Mouse (Mus musculus): Measurements from ENCODE around the gene Anxa6. TPM values are rescaled to one million over a fixed set of nuclear protein-coding genes. Genes with fewer than 3 reads are reported as not detected.

The Anxa6 gene
- polyA plus RNA-seq, 1 experiment, result 93.8 TPM

DNA sequence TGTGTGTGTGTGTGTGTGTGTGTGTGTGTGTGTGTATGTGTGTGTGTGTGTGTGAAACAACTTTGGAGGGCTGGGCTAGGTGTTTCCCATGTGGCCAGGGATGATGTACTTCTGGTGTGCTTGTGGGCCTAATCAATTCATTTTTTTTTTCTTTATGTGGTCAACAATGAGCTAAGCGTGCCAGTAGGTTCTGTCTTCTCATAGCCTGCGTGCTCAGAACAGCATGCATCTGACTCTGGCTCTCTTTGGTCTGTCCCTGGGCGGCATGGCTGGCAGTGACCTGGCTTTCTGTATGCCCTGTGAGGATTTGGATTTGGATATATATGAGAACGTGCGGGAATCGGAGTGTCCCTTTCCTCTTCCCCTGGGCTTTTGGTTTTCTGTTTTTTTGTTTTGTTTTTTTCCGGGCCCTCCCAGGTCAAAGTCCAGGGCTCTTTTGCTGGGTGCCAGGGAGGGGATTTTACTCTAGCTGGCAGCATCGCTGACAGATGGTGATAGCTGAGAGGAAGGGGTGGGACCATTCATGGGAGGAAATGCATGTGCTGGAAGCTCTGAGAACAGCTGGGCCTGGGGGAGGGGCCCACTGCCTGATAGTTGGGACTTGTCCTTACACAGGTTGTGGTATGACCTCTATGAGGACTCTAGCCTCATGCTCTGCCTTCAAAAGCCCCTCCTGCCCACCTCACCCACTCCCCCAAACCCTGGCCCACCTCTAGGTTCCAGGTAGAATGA lies 59.6 kb downstream of the Anxa6 start:
- TF ChIP-seq CTCF (IDR thresholded peaks at IDR 0.05; ENCODE audit: extremely low read depth, insufficient read depth, low read length) (no peak), POLR2A (IDR thresholded peaks at IDR 0.05; ENCODE audit: extremely low read depth, insufficient read depth, low read length) (no peak)
- H3K4me3 ChIP-seq (ENCODE audit: insufficient read depth, low read length), result no peak overlapping the region
- no peaks in the 10 kb centered on the region for H3K4me1 ChIP-seq (ENCODE audit: control insufficient read depth, insufficient read depth, low read length)
- no peak overlapping the region for H3K27ac ChIP-seq (ENCODE audit: insufficient read depth, low read length)

DNA sequence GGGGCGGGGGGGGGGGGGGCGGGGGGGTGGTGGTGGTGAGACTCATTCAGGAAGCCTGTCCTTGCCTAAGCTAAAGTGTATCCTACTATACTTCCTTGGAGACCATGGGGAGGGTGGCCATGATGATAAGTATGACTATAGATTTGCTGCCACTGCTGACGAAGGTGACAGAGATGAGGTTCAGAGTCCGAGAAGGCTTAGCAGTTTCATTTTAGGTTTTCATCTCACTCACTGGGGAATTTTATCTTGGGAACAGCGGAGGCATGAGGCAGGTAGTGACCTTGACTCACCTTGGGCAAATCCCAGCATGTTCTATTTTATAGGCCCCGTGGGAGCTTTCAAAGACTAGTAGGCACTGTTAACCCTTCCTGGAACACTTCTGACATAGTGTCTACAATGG lies 60.5 kb downstream of the Anxa6 start:
- no peak overlapping the region for H3K4me3 ChIP-seq (ENCODE audit: insufficient read depth, low read length)
- H3K4me1 ChIP-seq (ENCODE audit: control insufficient read depth, insufficient read depth, low read length), result no peaks in the 10 kb centered on the region
- no peak for TF ChIP-seq POLR2A (IDR thresholded peaks at IDR 0.05; ENCODE audit: extremely low read depth, insufficient read depth, low read length)
- TF ChIP-seq CTCF (IDR thresholded peaks at IDR 0.05; ENCODE audit: extremely low read depth, insufficient read depth, low read length), result no peak
- H3K27ac ChIP-seq (ENCODE audit: insufficient read depth, low read length), result no peak overlapping the region

DNA sequence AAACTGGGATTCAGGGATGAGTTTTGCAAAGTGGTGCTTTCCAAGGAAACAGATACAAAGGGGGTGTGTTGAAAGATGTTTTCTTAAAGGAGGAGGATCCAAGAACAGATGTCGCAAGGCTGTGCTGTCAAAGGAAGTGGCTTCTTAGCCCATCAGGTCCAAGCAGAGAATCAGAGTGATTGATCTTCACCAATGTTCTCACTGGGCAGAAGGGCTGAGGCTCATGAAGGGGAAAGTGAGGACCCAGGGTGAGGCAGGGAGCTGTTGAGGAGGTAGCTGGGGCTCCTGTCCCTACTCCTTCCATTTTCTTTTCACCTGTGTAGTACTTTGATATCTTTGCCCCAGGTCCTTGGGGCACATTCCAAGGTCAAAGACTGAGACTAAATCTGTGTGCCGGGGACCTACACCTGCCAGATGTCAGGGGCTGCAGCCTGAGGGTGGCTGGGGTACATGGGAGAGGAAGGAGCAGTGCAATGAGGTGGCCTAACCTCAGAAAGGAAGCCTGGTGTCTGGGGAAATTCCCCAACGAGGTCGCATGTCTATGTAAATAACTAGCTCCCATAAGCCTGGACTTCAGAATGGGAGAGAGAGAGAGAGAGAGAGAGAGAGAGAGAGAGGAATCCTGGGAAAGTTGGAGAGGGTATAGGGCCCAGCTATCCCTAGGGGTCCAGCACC lies 61.1 kb downstream of the Anxa6 start:
- Histone ChIP-seq H3K27ac (ENCODE audit: insufficient read depth, low read length) (no peak overlapping the region), H3K4me3 (ENCODE audit: insufficient read depth, low read length) (no peak overlapping the region), H3K4me1 (ENCODE audit: control insufficient read depth, insufficient read depth, low read length) (no peaks in the 10 kb centered on the region)
- no peak for TF ChIP-seq POLR2A (IDR thresholded peaks at IDR 0.05; ENCODE audit: extremely low read depth, insufficient read depth, low read length)
- TF ChIP-seq CTCF (IDR thresholded peaks at IDR 0.05; ENCODE audit: extremely low read depth, insufficient read depth, low read length), result no peak

DNA sequence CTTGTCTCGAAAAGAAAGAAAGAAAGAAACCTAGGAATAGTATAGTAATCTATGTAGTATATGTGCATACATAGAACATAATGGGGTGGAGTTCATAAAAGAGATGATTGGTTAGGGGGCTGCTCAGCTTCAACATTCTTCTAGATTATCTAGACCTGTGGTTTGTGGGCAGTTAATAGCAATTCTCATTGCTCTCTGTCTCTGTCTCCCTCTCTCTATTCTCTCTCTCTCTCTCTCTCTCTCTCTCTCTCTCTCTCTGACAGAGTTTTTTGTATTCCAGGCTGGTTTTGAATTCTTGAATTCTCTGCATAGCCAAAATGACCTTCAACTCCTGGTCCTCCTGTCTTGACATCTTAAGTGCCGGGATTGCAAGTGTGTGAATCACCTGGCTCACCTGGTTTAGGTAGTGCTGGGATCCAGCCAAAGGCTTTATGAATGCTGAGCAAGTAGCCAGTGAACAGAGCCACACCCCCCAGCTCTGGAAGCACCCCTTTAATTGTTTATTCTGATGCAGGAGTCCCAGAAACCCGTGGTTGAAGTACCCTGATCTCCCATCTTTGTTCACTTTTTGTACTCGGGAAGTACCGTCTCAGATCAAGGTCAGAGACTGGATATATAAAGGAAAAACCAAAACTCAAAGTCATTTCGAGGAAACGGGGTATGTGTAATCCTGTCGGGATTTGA lies 61.7 kb downstream of the Anxa6 start:
- TF ChIP-seq CTCF (IDR thresholded peaks at IDR 0.05; ENCODE audit: extremely low read depth, insufficient read depth, low read length) (no peak), POLR2A (IDR thresholded peaks at IDR 0.05; ENCODE audit: extremely low read depth, insufficient read depth, low read length) (no peak)
- H3K27ac ChIP-seq (ENCODE audit: insufficient read depth, low read length), result no peak overlapping the region
- H3K4me3 ChIP-seq (ENCODE audit: insufficient read depth, low read length), result no peak overlapping the region

DNA sequence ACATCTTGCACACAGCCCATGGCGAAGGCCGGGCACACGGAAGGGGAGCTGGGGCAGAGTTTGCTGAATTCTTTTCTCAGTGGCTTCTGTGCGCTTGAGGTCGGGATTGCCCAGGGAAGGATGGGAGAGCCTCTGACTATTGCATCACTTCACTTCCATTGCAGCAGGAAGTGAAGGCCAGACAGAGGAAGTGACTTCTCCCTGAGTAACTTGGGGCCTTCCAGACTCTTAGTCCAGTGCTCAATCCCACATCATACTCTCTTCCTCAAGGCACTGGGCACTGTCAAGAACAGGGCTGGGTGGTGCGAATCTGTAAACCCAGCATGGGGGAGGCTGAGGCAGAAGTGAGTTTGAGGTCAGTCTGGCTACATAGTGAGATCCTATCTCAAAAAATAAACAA lies 68.0 kb downstream of the Anxa6 start:
- TF ChIP-seq CTCF (IDR thresholded peaks at IDR 0.05; ENCODE audit: extremely low read depth, insufficient read depth, low read length), result no peak
- TF ChIP-seq POLR2A (IDR thresholded peaks at IDR 0.05; ENCODE audit: extremely low read depth, insufficient read depth, low read length), result no peak
- Histone ChIP-seq H3K4me3 (ENCODE audit: insufficient read depth, low read length) (no peak overlapping the region), H3K27ac (ENCODE audit: insufficient read depth, low read length) (no peak overlapping the region), H3K4me1 (ENCODE audit: control insufficient read depth, insufficient read depth, low read length) (no peaks in the 10 kb centered on the region)

More for the DNA sequence above, 61.7 kb downstream of the Anxa6 start:
- H3K4me1 ChIP-seq (ENCODE audit: control insufficient read depth, insufficient read depth, low read length), result no peaks in the 10 kb centered on the region

DNA sequence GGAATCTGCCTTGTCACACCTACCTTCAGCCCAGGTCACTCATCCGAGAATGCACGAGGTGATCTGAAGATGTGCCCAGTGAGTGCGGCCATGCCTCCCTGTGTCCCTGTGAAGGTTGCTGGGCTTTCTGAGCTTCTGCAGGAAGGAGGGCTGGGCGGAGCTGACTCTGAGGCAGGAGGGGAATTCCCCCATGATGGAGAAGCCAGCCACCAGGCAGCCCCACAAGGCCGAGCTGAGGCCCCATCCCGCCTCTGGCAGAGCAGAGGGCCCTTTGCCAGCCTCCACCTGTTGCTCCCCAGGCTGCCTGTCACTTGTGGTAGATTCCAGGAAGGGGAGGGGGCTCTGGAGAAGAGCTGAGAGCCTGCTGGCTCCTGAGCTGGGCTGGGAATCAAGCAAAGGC lies 70.4 kb downstream of the Anxa6 start, which contains the start of gene Tnip1:
Tnip1 (minus strand) TSS at position 108 of the 400 bp plus-strand sequence.
- no peaks in the 10 kb centered on the region for H3K4me1 ChIP-seq (ENCODE audit: control insufficient read depth, insufficient read depth, low read length)
- H3K27ac ChIP-seq (ENCODE audit: insufficient read depth, low read length), result no peak within 1 kb of the TSS
- H3K4me3 ChIP-seq (ENCODE audit: insufficient read depth, low read length), result no peak within 1 kb of the TSS
- TF ChIP-seq CTCF (IDR thresholded peaks at IDR 0.05; ENCODE audit: extremely low read depth, insufficient read depth, low read length) (no peak), POLR2A (IDR thresholded peaks at IDR 0.05; ENCODE audit: extremely low read depth, insufficient read depth, low read length) (no peak)

DNA sequence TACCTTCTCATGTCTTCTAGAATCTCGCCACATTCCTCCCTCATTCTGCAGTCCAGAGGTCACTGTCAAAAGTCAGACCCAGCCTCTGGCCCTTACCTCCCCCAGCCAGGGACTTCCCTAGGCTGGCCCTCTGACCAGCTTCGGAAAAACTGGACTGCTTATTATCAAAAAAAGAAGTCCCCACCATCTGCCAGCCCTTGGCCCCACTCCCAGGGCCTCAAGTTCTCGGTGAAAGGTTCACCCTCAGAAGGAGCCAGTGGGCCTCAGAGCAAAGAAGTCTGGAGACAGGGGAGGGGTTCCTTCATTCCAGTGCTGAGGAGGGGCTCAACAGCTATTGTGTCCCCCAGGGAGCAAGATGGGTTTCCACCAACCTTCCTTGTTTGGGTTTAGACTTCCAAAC lies 71.3 kb downstream of the Anxa6 start:
- no peak for TF ChIP-seq CTCF (IDR thresholded peaks at IDR 0.05; ENCODE audit: extremely low read depth, insufficient read depth, low read length)
- no peak for TF ChIP-seq POLR2A (IDR thresholded peaks at IDR 0.05; ENCODE audit: extremely low read depth, insufficient read depth, low read length)
- Histone ChIP-seq H3K4me3 (ENCODE audit: insufficient read depth, low read length) (no peak overlapping the region), H3K27ac (ENCODE audit: insufficient read depth, low read length) (no peak overlapping the region)

DNA sequence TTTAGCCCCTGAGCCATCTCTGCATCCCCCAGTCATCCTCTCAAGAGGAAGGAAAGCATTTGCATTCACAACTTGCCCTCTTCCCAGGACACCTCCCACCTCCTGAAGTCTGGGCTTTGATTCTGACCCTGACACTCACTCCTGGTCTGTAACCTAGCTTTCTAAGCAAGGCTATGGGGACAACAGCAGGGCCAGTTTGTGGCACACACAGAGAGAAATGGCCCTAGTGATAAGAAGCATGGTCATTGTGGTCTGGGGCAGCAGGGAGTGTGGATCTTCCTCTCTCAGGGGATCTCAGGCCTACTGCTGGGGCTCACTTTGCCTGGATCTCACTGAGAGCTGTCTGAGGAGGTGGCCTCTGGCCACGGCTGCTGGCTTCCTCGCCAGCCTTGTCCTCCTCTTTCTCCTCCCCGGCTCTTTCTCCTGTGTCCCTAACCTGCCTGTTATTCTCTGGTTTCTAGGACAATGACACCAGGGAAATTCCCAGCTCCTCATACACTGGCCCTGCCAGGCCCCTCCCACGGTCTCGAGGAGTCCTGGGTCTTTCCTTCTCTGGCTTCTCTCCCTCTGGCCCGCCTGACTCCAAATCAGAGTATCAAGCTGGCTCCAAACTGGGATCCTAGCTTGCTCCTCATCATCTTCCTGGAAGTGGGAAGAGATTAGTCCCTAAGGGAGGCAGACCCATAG lies 71.9 kb downstream of the Anxa6 start:
- TF ChIP-seq CTCF (IDR thresholded peaks at IDR 0.05; ENCODE audit: extremely low read depth, insufficient read depth, low read length) (no peak), POLR2A (IDR thresholded peaks at IDR 0.05; ENCODE audit: extremely low read depth, insufficient read depth, low read length) (no peak)
- Histone ChIP-seq H3K4me1 (ENCODE audit: control insufficient read depth, insufficient read depth, low read length) (no peaks in the 10 kb centered on the region), H3K4me3 (ENCODE audit: insufficient read depth, low read length) (no peak overlapping the region)

More for the DNA sequence above, 71.3 kb downstream of the Anxa6 start:
- no peaks in the 10 kb centered on the region for H3K4me1 ChIP-seq (ENCODE audit: control insufficient read depth, insufficient read depth, low read length)

DNA sequence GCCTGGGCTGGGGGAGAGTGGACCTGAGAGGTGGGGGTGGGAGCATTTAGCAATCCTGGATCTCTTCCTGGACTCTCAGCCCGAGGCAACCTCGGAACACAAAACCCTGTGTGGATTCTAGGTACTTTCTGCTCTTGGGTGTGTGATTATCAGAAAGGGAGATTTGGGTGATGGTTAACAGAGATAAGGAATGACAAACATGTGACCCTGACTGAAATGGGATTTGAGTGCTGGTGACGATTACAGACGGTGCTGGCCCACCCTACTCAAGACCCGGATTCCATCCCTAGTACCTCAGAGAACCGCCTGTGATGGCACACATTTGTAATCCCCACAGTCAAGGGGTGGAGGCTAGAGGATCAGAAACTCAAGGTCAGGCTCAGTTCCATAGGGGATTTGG lies 73.0 kb downstream of the Anxa6 start:
- Histone ChIP-seq H3K27ac (ENCODE audit: insufficient read depth, low read length) (no peak overlapping the region), H3K4me3 (ENCODE audit: insufficient read depth, low read length) (no peak overlapping the region), H3K4me1 (ENCODE audit: control insufficient read depth, insufficient read depth, low read length) (no peaks in the 10 kb centered on the region)
- no peak for TF ChIP-seq CTCF (IDR thresholded peaks at IDR 0.05; ENCODE audit: extremely low read depth, insufficient read depth, low read length)
- no peak for TF ChIP-seq POLR2A (IDR thresholded peaks at IDR 0.05; ENCODE audit: extremely low read depth, insufficient read depth, low read length)

More for the DNA sequence above, 71.9 kb downstream of the Anxa6 start:
- H3K27ac ChIP-seq (ENCODE audit: insufficient read depth, low read length), result no peak overlapping the region
